Mouse (Mus musculus) spleen, adult 18-20 months (tissue): Measurements from ENCODE around the gene Thsd7a.

ENCODE experiments used
- DNase-seq, 2 experiments: peaks; one replicate each; pipeline ENCODE4 v3.0.0; 2022; ENCODE audit warnings: mixed read lengths in 2 of 2

The Thsd7a gene

GRCm38 (mm10) chr6:12380717-12381116 is 368.5 kb downstream of the Thsd7a start:
- no peak for DNase-seq

GRCm38 (mm10) chr6:12358737-12359136 is 390.5 kb downstream of the Thsd7a start:
- DNase-seq, result no peak

GRCm38 (mm10) chr6:12353573-12353972 is 395.6 kb downstream of the Thsd7a start:
- no peak for DNase-seq

- DNase-seq, result no peak
Observed at GRCm38 (mm10) chr6:12352165-12352719, 397.0 kb downstream of the Thsd7a start.

GRCm38 (mm10) chr6:12350753-12351152 is 398.5 kb downstream of the Thsd7a start:
- DNase-seq, result no peak

GRCm38 (mm10) chr6:12349105-12349759 is 400.0 kb downstream of the Thsd7a start:
- DNase-seq, result no peak

DNA sequence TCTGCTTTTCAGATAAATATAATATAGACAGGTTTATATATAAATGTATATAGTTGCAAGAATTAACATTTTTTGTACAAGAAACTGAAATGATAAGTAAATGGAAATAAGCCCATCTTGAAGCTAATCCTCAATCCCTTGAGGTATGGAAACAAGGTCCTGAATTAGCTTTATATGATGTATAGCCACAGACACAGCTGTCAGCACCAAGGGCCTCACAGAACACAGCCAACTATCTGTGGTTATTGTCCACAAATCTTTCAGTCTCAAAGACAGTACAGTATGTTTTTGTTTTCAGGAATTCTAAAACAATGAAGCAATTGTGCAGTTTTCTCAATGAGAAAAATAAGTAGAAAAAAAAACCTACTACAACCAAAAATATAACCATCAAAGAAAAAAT is 400.5 kb downstream of the Thsd7a start:
- DNase-seq, result no peak

- DNase-seq, result no peak
Observed at GRCm38 (mm10) chr6:12336590-12337584, 412.3 kb downstream of the Thsd7a start.

GRCm38 (mm10) chr6:12315070-12315909 is 433.9 kb downstream of the Thsd7a start:
- DNase-seq, result no peak

GRCm38 (mm10) chr6:12307502-12307901 is 441.7 kb downstream of the Thsd7a start:
- DNase-seq, result no peak

GRCm38 (mm10) chr6:12262641-12263400 is 486.4 kb downstream of the Thsd7a start:
- no peak for DNase-seq
